Mouse (Mus musculus): Measurements from ENCODE around the gene Sdk1. TPM values are rescaled to one million over a fixed set of nuclear protein-coding genes. Genes with fewer than 3 reads are reported as not detected.

The Sdk1 gene
- polyA plus RNA-seq, 1 experiment from 2014 or later, result 0.71 TPM

DNA sequence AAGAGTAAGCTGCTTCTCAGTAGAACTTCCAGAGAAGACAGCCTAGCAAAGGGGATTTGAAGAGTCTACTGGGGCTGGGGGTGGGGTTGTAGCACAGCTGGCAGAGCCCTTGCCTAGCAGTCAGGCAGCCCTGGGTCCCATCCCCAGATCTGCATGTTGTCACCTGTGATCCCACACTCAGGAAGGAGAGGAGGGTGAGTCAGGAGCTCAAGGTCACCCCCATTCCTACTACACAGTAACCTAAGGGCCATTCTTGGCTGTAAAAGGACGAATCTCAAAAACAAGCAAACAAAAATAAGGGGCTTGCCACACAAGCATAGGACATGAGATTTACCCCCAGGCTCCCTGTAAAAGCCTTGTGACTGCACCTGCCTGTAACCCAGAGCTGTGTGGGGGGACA is 435.1 kb downstream of the Sdk1 start:
- no peak overlapping the region for H3K9ac ChIP-seq
- H3K4me1 ChIP-seq, result no peaks in the 10 kb centered on the region
- H3K9me3 ChIP-seq (replicated peaks), result no peaks in the 10 kb centered on the region
- ATAC-seq, result no peak
- no peak overlapping the region for H3K4me2 ChIP-seq
- no peak overlapping the region for H3K27ac ChIP-seq
- 75% methylated on average over 1 of the region's 1 CpGs for WGBS
- no peak overlapping the region for H3K4me3 ChIP-seq
- no peaks in the 10 kb centered on the region for H3K36me3 ChIP-seq (ENCODE audit: poor library complexity, severe bottlenecking)
- no peaks in the 10 kb centered on the region for H3K27me3 ChIP-seq

GRCm38 (mm10) chr5:141677034-141677433 is 435.7 kb downstream of the Sdk1 start:
- no peaks in the 10 kb centered on the region for H3K36me3 ChIP-seq (ENCODE audit: poor library complexity, severe bottlenecking)
- ATAC-seq, result no peak
- WGBS, result 71% methylated on average over 1 of the region's 1 CpGs
- H3K9ac ChIP-seq, result no peak overlapping the region
- no peaks in the 10 kb centered on the region for H3K27me3 ChIP-seq
- H3K4me2 ChIP-seq, result no peak overlapping the region
- no peak overlapping the region for H3K27ac ChIP-seq
- no peak overlapping the region for H3K4me3 ChIP-seq
- H3K4me1 ChIP-seq, result no peaks in the 10 kb centered on the region
- H3K9me3 ChIP-seq (replicated peaks), result no peaks in the 10 kb centered on the region

DNA sequence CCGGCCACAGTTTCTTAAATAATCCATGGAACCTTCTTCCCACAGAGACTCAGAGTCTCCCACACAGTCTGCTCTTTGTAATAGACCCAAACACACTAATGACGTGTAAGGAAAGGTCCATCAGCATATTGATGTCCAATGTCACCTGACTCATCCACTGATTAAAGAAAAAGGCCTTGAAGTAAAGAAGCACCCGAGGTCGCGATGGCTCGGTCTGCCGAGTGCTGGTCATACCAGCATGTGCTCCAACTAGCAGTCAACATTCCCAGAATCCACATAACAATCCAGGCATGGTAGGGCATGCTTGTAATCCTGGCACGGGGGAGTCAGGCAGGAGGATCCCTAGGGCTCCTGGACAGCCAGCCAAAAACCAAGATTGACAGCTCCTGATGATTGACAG is 436.6 kb downstream of the Sdk1 start:
- WGBS, result 88% methylated on average over 8 of the region's 8 CpGs
- H3K4me3 ChIP-seq, result no peak overlapping the region
- H3K36me3 ChIP-seq (ENCODE audit: poor library complexity, severe bottlenecking), result no peaks in the 10 kb centered on the region
- no peaks in the 10 kb centered on the region for H3K27me3 ChIP-seq
- H3K9me3 ChIP-seq (replicated peaks), result no peaks in the 10 kb centered on the region
- no peak for ATAC-seq
- H3K27ac ChIP-seq, result no peak overlapping the region
- no peak overlapping the region for H3K4me2 ChIP-seq
- H3K4me1 ChIP-seq, result no peaks in the 10 kb centered on the region
- no peak overlapping the region for H3K9ac ChIP-seq

GRCm38 (mm10) chr5:141686876-141687420 is 445.7 kb downstream of the Sdk1 start:
- no peaks in the 10 kb centered on the region for H3K36me3 ChIP-seq (ENCODE audit: poor library complexity, severe bottlenecking)
- no peaks in the 10 kb centered on the region for H3K9me3 ChIP-seq (replicated peaks)
- no peak overlapping the region for H3K27ac ChIP-seq
- peaks cover 21% of the 10 kb centered on the region for H3K4me1 ChIP-seq
- peak; percentile 50; the same call in 1 of the 2 replicates for ATAC-seq
- H3K4me2 ChIP-seq, result no peak overlapping the region
- H3K9ac ChIP-seq, result no peak overlapping the region
- 51% methylated on average over 7 of the region's 7 CpGs for WGBS
- H3K27me3 ChIP-seq, result no peaks in the 10 kb centered on the region
- no peak overlapping the region for H3K4me3 ChIP-seq

- H3K4me1 ChIP-seq, result peaks cover 34% of the 10 kb centered on the region
- no peaks in the 10 kb centered on the region for H3K9me3 ChIP-seq (replicated peaks)
- WGBS, result 85% methylated on average over 12 of the region's 12 CpGs
- H3K4me2 ChIP-seq, result no peak overlapping the region
- H3K4me3 ChIP-seq, result no peak overlapping the region
- H3K27me3 ChIP-seq, result no peaks in the 10 kb centered on the region; the same call in 1 of the 2 replicates
- H3K36me3 ChIP-seq (ENCODE audit: poor library complexity, severe bottlenecking), result no peaks in the 10 kb centered on the region
- H3K27ac ChIP-seq, result no peak overlapping the region
- H3K9ac ChIP-seq, result no peak overlapping the region
- ATAC-seq, result no peak
Measured at GRCm38 (mm10) chr5:141689442-141690105, 448.3 kb downstream of the Sdk1 start.

- Histone ChIP-seq H3K4me2 (no peak overlapping the region), H3K9me3 (replicated peaks) (no peaks in the 10 kb centered on the region), H3K36me3 (ENCODE audit: poor library complexity, severe bottlenecking) (no peaks in the 10 kb centered on the region), H3K9ac (no peak overlapping the region), H3K27me3 (no peaks in the 10 kb centered on the region; the same call in 1 of the 2 replicates), H3K4me1 (peaks cover 25% of the 10 kb centered on the region), H3K27ac (no peak overlapping the region), H3K4me3 (no peak overlapping the region)
- ATAC-seq, result no peak
- WGBS, result 85% methylated on average over 7 of the region's 7 CpGs
Measured at GRCm38 (mm10) chr5:141691482-141691975, 450.2 kb downstream of the Sdk1 start.

GRCm38 (mm10) chr5:141693716-141694115 is 452.4 kb downstream of the Sdk1 start:
- Histone ChIP-seq H3K36me3 (ENCODE audit: poor library complexity, severe bottlenecking) (no peaks in the 10 kb centered on the region), H3K9ac (no peak overlapping the region), H3K9me3 (replicated peaks) (no peaks in the 10 kb centered on the region), H3K27ac (no peak overlapping the region), H3K4me3 (no peak overlapping the region), H3K27me3 (no peaks in the 10 kb centered on the region; the same call in 1 of the 2 replicates), H3K4me1 (peaks cover 16% of the 10 kb centered on the region), H3K4me2 (no peak overlapping the region; the same call in 1 of the 2 replicates)
- 6% methylated on average over 6 of the region's 6 CpGs for WGBS
- ATAC-seq, result peak; percentile 27; the same call in 1 of the 2 replicates

DNA sequence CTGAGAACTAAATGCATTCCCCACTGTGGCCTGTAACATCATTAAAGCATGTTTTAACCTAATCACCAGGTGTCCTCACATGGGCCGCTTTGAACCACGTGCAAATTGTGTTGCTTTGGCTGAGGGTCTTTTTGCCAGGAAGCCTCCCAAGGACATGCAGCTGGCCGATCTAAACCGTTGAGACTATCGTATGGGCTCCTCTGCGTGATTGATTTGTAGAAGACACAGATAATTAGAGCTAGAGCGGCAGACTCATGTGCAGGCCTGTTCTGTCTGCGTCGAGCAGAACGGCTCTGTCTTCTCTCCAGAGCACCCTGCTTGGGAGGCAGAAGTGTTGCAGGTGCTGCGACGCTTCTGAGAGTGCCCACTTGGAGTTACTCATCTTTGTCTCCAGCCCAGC is 453.6 kb downstream of the Sdk1 start:
- no peak for ATAC-seq
- WGBS, result 28% methylated on average over 12 of the region's 12 CpGs
- H3K27me3 ChIP-seq, result no peaks in the 10 kb centered on the region; the same call in 1 of the 2 replicates
- no peaks in the 10 kb centered on the region for H3K36me3 ChIP-seq (ENCODE audit: poor library complexity, severe bottlenecking)
- H3K27ac ChIP-seq, result no peak overlapping the region
- H3K4me1 ChIP-seq, result peaks cover 16% of the 10 kb centered on the region
- no peaks in the 10 kb centered on the region for H3K9me3 ChIP-seq (replicated peaks)
- H3K4me3 ChIP-seq, result no peak overlapping the region
- H3K4me2 ChIP-seq, result no peak overlapping the region
- H3K9ac ChIP-seq, result no peak overlapping the region

GRCm38 (mm10) chr5:141698406-141698805 is 457.1 kb downstream of the Sdk1 start:
- H3K36me3 ChIP-seq (ENCODE audit: poor library complexity, severe bottlenecking), result no peaks in the 10 kb centered on the region
- no peak for ATAC-seq
- H3K9me3 ChIP-seq (replicated peaks), result no peaks in the 10 kb centered on the region
- no peak overlapping the region for H3K9ac ChIP-seq
- H3K4me2 ChIP-seq, result no peak overlapping the region
- H3K4me1 ChIP-seq, result peaks cover 11% of the 10 kb centered on the region
- no peaks in the 10 kb centered on the region for H3K27me3 ChIP-seq
- no peak overlapping the region for H3K27ac ChIP-seq
- WGBS, result 62% methylated on average over 3 of the region's 3 CpGs
- H3K4me3 ChIP-seq, result no peak overlapping the region

GRCm38 (mm10) chr5:141720751-141721150 is 479.5 kb downstream of the Sdk1 start:
- 17% methylated on average over 3 of the region's 3 CpGs for WGBS
- H3K27ac ChIP-seq, result no peak overlapping the region
- 0 out of 2 replicates have a peak, but pooled peaks cover 5% of the 10 kb centered on the region for H3K27me3 ChIP-seq
- H3K4me3 ChIP-seq, result no peak overlapping the region
- 0 out of 2 replicates have a peak, but pooled peaks cover 5% of the 10 kb centered on the region for H3K9me3 ChIP-seq (replicated peaks)
- peaks cover 8% of the 10 kb centered on the region for H3K4me1 ChIP-seq
- no peak overlapping the region for H3K9ac ChIP-seq
- no peak for ATAC-seq
- no peak overlapping the region for H3K4me2 ChIP-seq
- H3K36me3 ChIP-seq (ENCODE audit: poor library complexity, severe bottlenecking), result no peaks in the 10 kb centered on the region

DNA sequence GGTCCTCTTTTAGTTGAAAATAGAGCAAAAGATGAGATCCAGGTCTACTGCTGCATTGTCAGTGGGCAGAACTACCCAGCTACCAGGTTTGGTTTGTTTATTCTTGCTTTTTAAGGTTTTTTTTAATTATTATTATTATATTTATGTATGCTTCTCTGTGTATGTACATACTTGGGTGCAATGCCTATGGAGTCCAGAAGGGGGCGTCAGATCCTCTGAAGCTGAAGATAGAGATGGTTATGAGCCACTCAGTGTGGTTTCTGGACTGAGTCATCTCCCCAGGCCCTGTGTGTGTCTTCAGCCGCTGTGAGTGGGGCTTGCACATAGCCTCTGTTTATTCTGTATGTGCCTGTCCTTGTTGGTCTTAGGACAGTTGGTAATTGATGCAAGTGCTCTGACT is 486.7 kb downstream of the Sdk1 start:
- no peak overlapping the region for H3K27ac ChIP-seq
- no peak for ATAC-seq
- H3K4me2 ChIP-seq, result no peak overlapping the region
- H3K27me3 ChIP-seq, result no peaks in the 10 kb centered on the region
- no peaks in the 10 kb centered on the region for H3K4me1 ChIP-seq
- H3K9me3 ChIP-seq (replicated peaks), result 0 out of 2 replicates have a peak, but pooled peaks cover 5% of the 10 kb centered on the region
- WGBS, result 64% methylated on average over 2 of the region's 2 CpGs
- no peak overlapping the region for H3K4me3 ChIP-seq
- H3K36me3 ChIP-seq (ENCODE audit: poor library complexity, severe bottlenecking), result no peaks in the 10 kb centered on the region
- no peak overlapping the region for H3K9ac ChIP-seq

GRCm38 (mm10) chr5:141730006-141730405 is 488.7 kb downstream of the Sdk1 start:
- no peaks in the 10 kb centered on the region for H3K36me3 ChIP-seq (ENCODE audit: poor library complexity, severe bottlenecking)
- H3K27ac ChIP-seq, result no peak overlapping the region
- H3K9me3 ChIP-seq (replicated peaks), result 0 out of 2 replicates have a peak, but pooled peaks cover 5% of the 10 kb centered on the region
- no peaks in the 10 kb centered on the region for H3K27me3 ChIP-seq
- H3K4me2 ChIP-seq, result no peak overlapping the region
- WGBS, result 43% methylated on average over 4 of the region's 4 CpGs
- no peaks in the 10 kb centered on the region for H3K4me1 ChIP-seq
- no peak overlapping the region for H3K4me3 ChIP-seq
- ATAC-seq, result no peak
- H3K9ac ChIP-seq, result no peak overlapping the region
